Mouse (Mus musculus): Measurements from ENCODE around the gene Lyg1.

DNA sequence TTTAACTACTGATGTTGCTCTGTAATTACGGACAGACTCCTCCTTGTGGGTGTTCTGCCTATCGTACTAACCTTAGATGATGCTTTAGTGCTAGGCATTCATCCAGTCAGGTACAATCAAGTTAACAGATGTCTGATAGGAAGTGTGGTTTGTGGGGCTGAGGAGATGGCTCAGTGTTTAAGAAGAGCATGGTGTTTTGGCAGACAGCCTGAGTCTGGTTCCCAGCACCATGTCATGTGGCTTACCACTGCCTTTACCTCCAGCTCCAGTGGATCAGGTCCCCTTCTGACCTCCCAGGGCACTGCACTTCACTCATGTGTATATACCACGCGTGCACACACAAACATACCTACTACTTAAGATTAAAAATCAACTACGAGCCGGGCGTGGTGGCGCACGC is 44.4 kb upstream of the Lyg1 start:
- TF ChIP-seq POLR2A (IDR thresholded peaks at IDR 0.05; ENCODE audit: extremely low read depth, insufficient read depth, low read length) (no peak), CTCF (IDR thresholded peaks at IDR 0.05; ENCODE audit: low read depth, low read length) (no peak)

Data from liver, adult 2 months (tissue).